Mouse (Mus musculus): ENCODE results near the gene Ppp1r11. TPM values are rescaled to one million over a fixed set of nuclear protein-coding genes. Genes with fewer than 3 reads are reported as not detected.

Gene Ppp1r11
- total and polyA plus RNA-seq, 2 experiments from 2014 or later = 28.4 to 145 TPM

DNA sequence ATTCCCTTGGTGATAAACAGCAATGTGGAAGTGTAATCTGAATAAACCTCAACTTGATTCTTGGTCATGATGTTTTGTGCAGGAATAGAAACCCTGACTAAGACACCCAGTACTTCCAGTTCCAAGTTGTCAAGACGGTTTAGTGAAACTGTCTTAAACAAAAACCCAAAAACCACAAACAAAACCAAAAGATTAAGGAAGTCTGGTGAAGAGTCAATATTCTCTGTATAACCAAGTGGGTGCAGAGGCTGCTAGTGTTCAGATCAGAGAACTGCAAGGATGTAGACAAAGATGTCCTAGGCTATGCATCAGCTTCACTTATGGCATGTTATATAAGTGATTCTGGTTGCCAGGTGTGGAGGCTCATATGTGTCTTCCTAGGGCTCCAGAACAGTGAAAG, 15.3 kb upstream of the Ppp1r11 start:
- H3K27ac ChIP-seq = no peak overlapping the region
- TF ChIP-seq CTCF (IDR thresholded peaks at IDR 0.05; ENCODE audit: low read depth) = no peak

DNA sequence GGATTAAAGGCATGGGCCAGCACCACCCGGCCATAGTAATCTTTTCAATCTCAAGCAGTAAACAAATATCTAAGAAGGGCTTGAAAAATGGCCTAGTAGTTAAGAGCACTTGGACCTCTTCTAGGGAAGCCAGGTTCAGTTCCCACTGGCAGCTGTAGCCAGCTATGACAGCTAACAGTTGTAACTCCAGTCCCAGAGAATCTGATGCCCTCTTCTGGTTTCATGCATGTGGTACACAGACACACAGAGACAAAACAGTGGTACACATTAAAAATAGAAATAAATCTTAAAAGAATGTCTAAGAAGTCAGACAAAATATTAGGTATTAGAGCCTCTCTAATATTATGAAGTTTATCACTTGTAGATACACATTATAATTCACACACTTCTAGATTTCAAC, 9.6 kb upstream of the Ppp1r11 start:
- DNase-seq (ENCODE audit: low spot score) (no peak), ATAC-seq (no peak)
- 76% methylated on average over 1 of the region's 1 CpGs for WGBS
- peaks cover 5% of the 10 kb centered on the region; the same call in 1 of the 2 replicates for H3K4me1 ChIP-seq (ENCODE audit: insufficient read depth, low read length)
- H3K4me2 ChIP-seq (ENCODE audit: low read depth, low read length) = no peak overlapping the region
- no peaks in the 10 kb centered on the region for H3K9me3 ChIP-seq (ENCODE audit: low read length)
- H3K4me3 ChIP-seq (ENCODE audit: low read length) = no peak overlapping the region
- no peak overlapping the region for H3K27ac ChIP-seq
- peak; percentile 30; the same call in 1 of the 2 replicates for TF ChIP-seq CTCF (IDR thresholded peaks at IDR 0.05; ENCODE audit: low read depth)
- no peak overlapping the region for H3K9ac ChIP-seq (replicated peaks; ENCODE audit: low read length)
- no peaks in the 10 kb centered on the region for H3K27me3 ChIP-seq (ENCODE audit: insufficient read depth, low read length)
- H3K36me3 ChIP-seq (ENCODE audit: insufficient read depth, low read length) = peaks cover 5% of the 10 kb centered on the region; the same call in 1 of the 2 replicates

More for the DNA sequence above, 15.3 kb upstream of the Ppp1r11 start:
- Histone ChIP-seq H3K9me3 (ENCODE audit: low read length) (no peaks in the 10 kb centered on the region), H3K4me1 (ENCODE audit: insufficient read depth, low read length) (no peaks in the 10 kb centered on the region), H3K9ac (replicated peaks; ENCODE audit: low read length) (no peak overlapping the region), H3K36me3 (ENCODE audit: insufficient read depth, low read length) (no peaks in the 10 kb centered on the region), H3K4me3 (ENCODE audit: low read length) (no peak overlapping the region), H3K27me3 (ENCODE audit: insufficient read depth, low read length) (no peaks in the 10 kb centered on the region), H3K4me2 (ENCODE audit: low read depth, low read length) (no peak overlapping the region)
- WGBS = 93% methylated on average over 1 of the region's 1 CpGs
- no peak for ATAC-seq
- no peak for DNase-seq (ENCODE audit: low spot score)

DNA sequence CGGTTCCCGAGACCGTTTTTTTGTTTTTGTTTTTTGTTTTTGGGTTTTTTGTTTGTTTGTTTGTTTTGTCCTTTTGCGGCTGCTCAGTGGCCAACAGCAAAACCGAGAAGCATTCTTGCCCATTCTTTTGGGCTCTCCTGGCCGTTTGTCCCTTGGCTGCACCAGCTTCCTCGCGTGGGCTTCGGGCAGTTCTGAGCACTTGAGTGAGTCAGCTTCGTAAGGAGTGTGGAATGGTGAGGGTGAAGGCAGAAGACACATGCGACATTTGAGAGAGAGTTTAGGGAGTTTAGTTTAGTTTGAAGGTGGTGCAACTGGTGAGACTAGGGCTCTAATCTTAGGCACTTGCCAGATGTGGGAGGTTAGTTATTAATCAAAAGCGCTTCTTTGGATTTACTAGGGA, 7.3 kb upstream of the Ppp1r11 start:
- Histone ChIP-seq H3K4me3 (ENCODE audit: low read length) (peak overlapping the region; percentile 67), H3K27ac (peak overlapping the region; percentile 82), H3K27me3 (ENCODE audit: insufficient read depth, low read length) (no peaks in the 10 kb centered on the region), H3K36me3 (ENCODE audit: insufficient read depth, low read length) (peaks cover 5% of the 10 kb centered on the region; the same call in 1 of the 2 replicates), H3K4me1 (ENCODE audit: insufficient read depth, low read length) (peaks cover 5% of the 10 kb centered on the region; the same call in 1 of the 2 replicates), H3K4me2 (ENCODE audit: low read depth, low read length) (peak overlapping the region; percentile 88), H3K9me3 (ENCODE audit: low read length) (no peaks in the 10 kb centered on the region), H3K9ac (replicated peaks; ENCODE audit: low read length) (peak overlapping the region; percentile 74)
- 8% methylated on average over 12 of the region's 12 CpGs for WGBS
- DNase-seq (ENCODE audit: low spot score) (no peak), ATAC-seq (0 out of 2 replicates have a peak, but pooled peaks have one; percentile 8)
- no peak for TF ChIP-seq CTCF (IDR thresholded peaks at IDR 0.05; ENCODE audit: low read depth)

DNA sequence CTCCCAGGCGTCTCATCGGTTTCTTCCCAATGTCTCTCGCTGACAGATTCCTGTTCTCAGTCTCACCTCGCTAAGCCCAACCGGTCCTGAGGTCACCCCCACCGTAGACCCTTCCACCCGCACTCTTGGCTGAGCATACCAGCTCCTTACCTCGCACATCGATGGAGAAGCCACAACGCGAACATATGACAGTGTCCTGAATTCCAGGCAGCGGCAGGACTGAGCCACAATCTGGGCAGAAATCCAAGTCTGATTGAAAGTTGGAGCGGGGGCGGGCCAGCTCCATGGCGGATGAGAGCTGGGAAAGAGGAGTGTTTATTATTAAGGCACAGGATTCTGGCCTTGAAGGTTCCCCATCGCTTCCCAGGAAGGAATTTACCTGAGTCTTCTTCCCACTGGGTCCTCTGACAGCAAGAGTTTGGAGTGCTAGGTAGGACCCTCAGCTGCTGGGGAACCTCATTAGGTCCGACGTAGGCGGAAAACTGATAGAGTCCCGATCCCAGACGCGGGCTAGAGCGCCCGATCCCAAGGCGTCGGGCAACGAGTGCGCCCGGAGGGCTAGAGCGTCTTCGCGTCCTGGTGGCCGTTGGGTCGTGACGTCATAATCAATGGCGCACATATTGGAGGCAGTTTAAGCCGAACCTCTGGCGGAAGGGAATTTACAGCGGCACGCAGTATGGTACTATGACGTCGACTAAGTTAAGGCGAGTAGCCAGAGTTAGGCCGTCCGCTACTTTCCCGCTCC, 6.6 kb upstream of the Ppp1r11 start, which contains the start of the genes Znrd1 and Znrd1as:
TSS of gene Znrd1 (minus strand) at position 561 of the 745 bp plus-strand sequence.
TSS of gene Znrd1as (plus strand) at position 594 of the 745 bp plus-strand sequence.
- ATAC-seq (peak; percentile 98), DNase-seq (ENCODE audit: low spot score) (peak; percentile 100)
- Histone ChIP-seq H3K36me3 (ENCODE audit: insufficient read depth, low read length) (peaks cover 5% of the 10 kb centered on the region; the same call in 1 of the 2 replicates), H3K27ac (peak within 1 kb of the TSS; percentile 82), H3K4me2 (ENCODE audit: low read depth, low read length) (peak within 1 kb of the TSS; percentile 88), H3K4me3 (ENCODE audit: low read length) (peak within 1 kb of the TSS; percentile 67), H3K4me1 (ENCODE audit: insufficient read depth, low read length) (peaks cover 5% of the 10 kb centered on the region; the same call in 1 of the 2 replicates), H3K9me3 (ENCODE audit: low read length) (no peaks in the 10 kb centered on the region), H3K9ac (replicated peaks; ENCODE audit: low read length) (peak within 1 kb of the TSS; percentile 74), H3K27me3 (ENCODE audit: insufficient read depth, low read length) (no peaks in the 10 kb centered on the region)
- TF ChIP-seq CTCF (IDR thresholded peaks at IDR 0.05; ENCODE audit: low read depth) = no peak
- WGBS = under 1% methylated on average over 46 of the region's 46 CpGs

DNA sequence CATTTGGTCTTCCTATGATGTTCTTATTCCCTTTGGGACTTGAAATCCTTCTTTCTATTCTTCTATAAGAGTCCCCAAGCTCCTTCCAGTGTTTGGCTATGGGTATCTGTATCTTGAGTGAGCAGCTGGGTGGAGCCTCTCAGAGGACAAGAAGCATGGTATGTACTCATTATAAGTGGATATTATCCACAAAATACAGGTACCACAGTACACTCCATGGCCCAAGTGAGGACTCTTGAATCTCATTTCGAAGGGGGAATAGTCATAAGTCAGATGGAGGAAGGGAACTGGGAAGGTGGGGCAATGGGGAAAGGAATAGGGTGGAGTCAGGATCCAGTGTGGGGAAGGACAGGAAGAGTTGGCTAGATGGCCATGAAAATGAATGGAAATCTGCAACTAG, 1.5 kb upstream of the Ppp1r11 start:
- peaks cover 5% of the 10 kb centered on the region; the same call in 1 of the 2 replicates for H3K4me1 ChIP-seq (ENCODE audit: insufficient read depth, low read length)
- WGBS = 97% methylated on average over 1 of the region's 1 CpGs

DNA sequence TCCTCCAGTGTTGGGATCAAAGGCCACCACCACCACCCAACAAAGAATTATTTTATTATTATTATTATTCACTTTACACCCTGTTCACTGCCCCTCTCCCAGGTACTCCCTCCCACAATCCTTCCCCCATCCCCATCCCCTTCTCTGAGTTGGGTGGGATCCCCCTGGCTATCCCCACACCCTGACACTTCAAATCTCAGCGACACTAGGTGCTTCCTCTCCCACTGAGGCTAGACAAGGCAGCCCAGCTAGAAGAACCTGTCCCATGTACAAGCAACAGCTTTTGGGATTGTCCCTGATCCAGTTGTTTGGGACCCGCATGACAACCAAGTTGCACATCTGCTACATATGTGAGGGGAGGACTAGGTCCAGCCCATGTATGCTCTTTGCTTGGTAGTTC, 1.1 kb upstream of the Ppp1r11 start:
- H3K9me3 ChIP-seq (ENCODE audit: low read length) = no peaks in the 10 kb centered on the region
- no peak for TF ChIP-seq CTCF (IDR thresholded peaks at IDR 0.05; ENCODE audit: low read depth)
- H3K4me3 ChIP-seq (ENCODE audit: low read length) = no peak overlapping the region
- peaks cover 10% of the 10 kb centered on the region for H3K36me3 ChIP-seq (ENCODE audit: insufficient read depth, low read length)
- H3K27ac ChIP-seq = 0 out of 2 replicates have a peak overlapping the region, but pooled peaks have one; percentile 74
- ATAC-seq = no peak
- H3K4me1 ChIP-seq (ENCODE audit: insufficient read depth, low read length) = peaks cover 4% of the 10 kb centered on the region; the same call in 1 of the 2 replicates
- no peak overlapping the region for H3K9ac ChIP-seq (replicated peaks; ENCODE audit: low read length)
- no peak for DNase-seq (ENCODE audit: low spot score)
- no peak overlapping the region for H3K4me2 ChIP-seq (ENCODE audit: low read depth, low read length)
- H3K27me3 ChIP-seq (ENCODE audit: insufficient read depth, low read length) = no peaks in the 10 kb centered on the region
- 86% methylated on average over 2 of the region's 2 CpGs for WGBS

More for the DNA sequence above, 1.5 kb upstream of the Ppp1r11 start:
- no peaks in the 10 kb centered on the region for H3K9me3 ChIP-seq (ENCODE audit: low read length)
- DNase-seq (ENCODE audit: low spot score) (no peak), ATAC-seq (no peak)
- H3K4me3 ChIP-seq (ENCODE audit: low read length) = no peak overlapping the region
- H3K4me2 ChIP-seq (ENCODE audit: low read depth, low read length) = no peak overlapping the region
- H3K27ac ChIP-seq = no peak overlapping the region
- TF ChIP-seq CTCF (IDR thresholded peaks at IDR 0.05; ENCODE audit: low read depth) = no peak
- H3K36me3 ChIP-seq (ENCODE audit: insufficient read depth, low read length) = peaks cover 10% of the 10 kb centered on the region
- H3K27me3 ChIP-seq (ENCODE audit: insufficient read depth, low read length) = no peaks in the 10 kb centered on the region
- no peak overlapping the region for H3K9ac ChIP-seq (replicated peaks; ENCODE audit: low read length)
